Mouse (Mus musculus): ENCODE measurements around the gene Nhs.

Gene Nhs

GRCm38 (mm10) chrX:161873511-161873910, 286.0 kb downstream of the Nhs start:
- in situ Hi-C loops (cut with MboI; ENCODE audit: low pct_unique_long_range_greater_than_20kb in 1 of 2, low sequenced_read_pairs in 2 of 2, unreplicated experiment in 1 of 2) = no loop called here

- in situ Hi-C loops (cut with MboI; ENCODE audit: low pct_unique_long_range_greater_than_20kb in 1 of 2, low sequenced_read_pairs in 2 of 2, unreplicated experiment in 1 of 2) = no loop called here
These were observed 288.2 kb downstream of the Nhs start for GRCm38 (mm10) chrX:161871306-161871705.

GRCm38 (mm10) chrX:161855630-161856029, 303.9 kb downstream of the Nhs start:
- in situ Hi-C loops (cut with MboI; ENCODE audit: low pct_unique_long_range_greater_than_20kb in 1 of 2, low sequenced_read_pairs in 2 of 2, unreplicated experiment in 1 of 2) = no loop called here

GRCm38 (mm10) chrX:161853626-161854312, 305.8 kb downstream of the Nhs start:
- in situ Hi-C loops (cut with MboI; ENCODE audit: low pct_unique_long_range_greater_than_20kb in 1 of 2, low sequenced_read_pairs in 2 of 2, unreplicated experiment in 1 of 2) = no loop called here

GRCm38 (mm10) chrX:161826186-161826585, 333.3 kb downstream of the Nhs start:
- in situ Hi-C loops (cut with MboI; ENCODE audit: low pct_unique_long_range_greater_than_20kb in 1 of 2, low sequenced_read_pairs in 2 of 2, unreplicated experiment in 1 of 2) = loop anchor here in 1 of 2 experiments (10.0 kb wide), 1 partner anchor 431 kb away; no protein-coding TSS in a partner anchor

- in situ Hi-C loops (cut with MboI; ENCODE audit: low pct_unique_long_range_greater_than_20kb in 1 of 2, low sequenced_read_pairs in 2 of 2, unreplicated experiment in 1 of 2) = no loop called here
These were observed 369.3 kb downstream of the Nhs start for GRCm38 (mm10) chrX:161790182-161790581.

All from mouse embryonic stem cell (cell line).